Mouse (Mus musculus) left cerebral cortex, adult 6 months (tissue): ENCODE results near the gene Neurl2. TPM values are rescaled to one million over a fixed set of nuclear protein-coding genes. Genes with fewer than 3 reads are reported as not detected.

Source experiments
- long read RNA-seq, 2 experiments: library from polyadenylated mRNA; unstranded; transcript quantifications; one replicate each; pipeline ENCODE4 v2.0.0; 2019 to 2020
- polyA plus RNA-seq: library from polyadenylated mRNA; unstranded; fragments of <200 nt; fragmentation: Nextera tagmentation; gene quantifications from 2 replicates; pipeline ENCODE4 v1.2.3, GENCODE M21; 2021

Neurl2 gene
- 3.4 and 4.6 TPM in 2 replicates for polyA plus RNA-seq
- long read RNA-seq, experiment 1, partial matches to known transcripts, result 0 of 1 reads
- long read RNA-seq, experiment 1, other reads (novel, unspliced or antisense), result 0 of 1 reads
- long read RNA-seq, experiment 2, transcript Neurl2-201 (2 exons, 1,014 nt), result major isoform, 6 of 6 reads
- long read RNA-seq, experiment 2, partial matches to known transcripts, result 0 of 6 reads
- long read RNA-seq, experiment 2, other reads (novel, unspliced or antisense), result 0 of 6 reads

GRCm38 (mm10) chr2:164833314-164833959, at the start of gene Neurl2:
Gene Neurl2 (minus strand): TSS chr2:164833456.

GRCm38 (mm10) chr2:164879228-164879567, 45.9 kb upstream of the Neurl2 start, which contains the start of gene Pcif1:
Gene Pcif1 (plus strand): TSS chr2:164879304.

GRCm38 (mm10) chr2:164857101-164857821, 24.0 kb upstream of the Neurl2 start, which contains the start of gene Pltp:
Gene Pltp (minus strand): TSS chr2:164857711.

DNA sequence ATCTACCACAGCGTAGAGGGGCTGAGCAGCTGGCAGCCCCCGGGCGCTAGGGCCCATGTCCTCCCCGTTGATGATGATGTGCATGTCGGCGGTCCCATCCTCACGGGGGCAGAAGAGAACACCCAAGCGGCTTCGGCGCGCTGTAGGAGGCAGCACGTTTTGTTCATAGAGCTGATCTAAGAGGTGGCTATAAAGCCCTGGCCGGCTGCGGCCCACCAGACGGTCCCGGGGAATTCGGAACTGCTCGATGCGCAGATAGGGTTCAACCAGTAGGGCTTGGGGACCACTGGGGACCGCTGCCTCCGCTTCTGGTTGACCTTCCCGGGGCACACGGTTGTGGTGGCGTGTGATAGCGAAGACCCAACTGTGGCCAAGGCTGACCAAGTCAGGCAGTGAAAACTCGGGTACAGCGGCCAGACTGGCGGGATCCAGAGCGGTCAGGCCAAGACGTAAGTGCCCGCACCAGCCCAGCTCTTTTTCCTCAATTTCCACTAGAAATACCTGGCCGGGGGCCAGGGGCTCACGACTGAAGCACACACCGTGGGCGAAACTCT, 431 bp downstream of the Neurl2 start, which contains the start of gene Ctsa:
Gene Ctsa (plus strand): TSS at position 126 of the 554 bp plus-strand sequence.

DNA sequence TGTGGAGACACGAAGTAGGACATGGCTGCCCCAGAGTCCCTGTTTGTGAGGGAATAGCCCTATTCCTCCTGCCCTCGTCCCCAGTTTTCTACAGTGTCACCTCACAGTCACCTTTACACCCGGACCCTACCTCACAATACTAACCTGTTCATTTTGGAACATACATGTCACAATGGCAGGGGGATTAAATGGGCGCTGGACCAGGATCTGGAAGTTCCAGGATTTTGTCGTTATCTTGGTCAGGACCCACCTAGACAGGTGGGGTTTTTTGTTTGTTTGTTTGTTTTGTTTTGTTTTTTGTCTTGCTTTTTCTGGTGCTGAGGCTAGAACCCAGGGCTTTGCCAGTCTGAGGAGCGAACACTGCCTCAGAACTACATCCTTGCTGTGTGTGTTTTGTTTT, 4.8 kb downstream of the Neurl2 start, which contains the start of gene Spata25:
Gene Spata25 (minus strand): TSS at position 101 of the 400 bp plus-strand sequence.

DNA sequence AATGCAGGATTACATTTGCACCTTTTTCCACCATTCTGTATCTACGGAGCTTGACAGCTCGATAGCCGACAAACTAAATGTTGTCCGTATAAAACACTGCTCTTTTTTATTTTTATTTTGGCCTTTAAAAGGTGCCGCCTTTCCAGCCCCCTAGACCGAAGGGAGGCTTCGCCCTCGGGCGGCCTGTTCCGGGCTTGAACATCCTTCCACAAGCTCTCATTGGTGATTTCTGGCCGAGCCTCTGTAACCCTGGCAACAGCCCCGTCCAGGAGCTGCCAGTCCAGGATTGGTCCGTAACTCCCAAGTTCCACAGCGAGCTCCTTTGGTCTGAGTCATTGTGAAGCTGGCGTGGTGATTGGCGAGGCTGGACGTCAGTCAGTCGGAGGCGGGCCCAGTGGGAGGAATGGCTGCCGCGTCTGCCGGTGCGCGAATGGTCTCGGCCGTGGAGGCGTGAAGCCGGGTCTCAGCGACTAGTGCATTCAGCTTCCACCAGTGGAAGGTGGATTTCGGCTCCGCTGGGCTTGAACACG, 10.6 kb downstream of the Neurl2 start, which contains the start of gene Zswim1:
Gene Zswim1 (plus strand): TSS at position 51 of the 530 bp plus-strand sequence.

DNA sequence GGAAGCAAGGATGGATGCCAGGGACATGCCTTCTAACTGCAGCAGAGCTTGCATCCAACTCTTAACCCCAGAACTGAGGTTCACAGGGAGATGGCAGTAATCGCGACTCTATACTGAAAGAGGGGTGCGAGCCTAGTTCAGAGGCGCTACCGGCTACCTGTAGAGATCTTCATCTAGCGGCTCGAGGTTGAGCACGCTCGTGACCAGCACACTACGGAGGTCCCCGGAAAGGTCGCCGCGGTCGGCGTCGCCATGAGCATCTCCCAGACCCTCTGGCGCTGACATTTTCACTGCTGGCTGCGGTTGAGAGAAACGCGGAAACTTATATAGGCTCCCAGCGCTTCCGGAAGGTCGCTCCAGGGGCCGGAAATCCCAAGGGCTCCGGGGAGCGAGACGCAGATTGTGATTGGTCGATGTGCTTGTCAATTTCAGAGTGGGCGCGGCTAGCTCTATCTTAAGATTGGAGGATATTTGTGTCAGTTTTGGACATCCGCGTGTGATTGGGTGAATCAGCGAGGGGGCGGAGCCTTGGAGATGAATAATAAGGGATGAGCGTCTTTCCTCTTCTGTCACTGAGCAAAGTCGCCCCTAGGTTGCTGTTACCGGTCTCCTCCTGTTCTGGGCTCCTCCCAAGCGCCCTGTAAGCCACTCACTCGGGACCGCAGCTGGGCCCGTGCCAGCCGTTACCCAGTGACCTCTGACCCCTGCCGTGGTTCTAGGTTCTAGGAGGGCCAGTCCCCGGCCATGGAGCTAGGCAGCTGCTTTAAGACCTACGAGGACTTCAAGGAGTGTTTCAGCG, 28.5 kb downstream of the Neurl2 start, which contains the start of the genes Acot8 and Zswim3:
Gene Acot8 (minus strand): TSS at position 350 of the 799 bp plus-strand sequence.
Gene Zswim3 (plus strand): TSS at position 566 of the 799 bp plus-strand sequence.

GRCm38 (mm10) chr2:164785481-164786387, 47.5 kb downstream of the Neurl2 start, which contains the start of gene Snx21:
Gene Snx21 (plus strand): TSS chr2:164785823.

Other genes starting within 250 kb of the Neurl2 start
- not detected in 2 replicates for gene Wfdc6a, start 248.0 kb downstream of the Neurl2 start, polyA plus RNA-seq
- gene Eppin, start 239.9 kb downstream of the Neurl2 start, polyA plus RNA-seq, result not detected in 2 replicates
- not detected in 2 replicates for gene Wfdc6b, start 219.9 kb downstream of the Neurl2 start, polyA plus RNA-seq
- not detected in 2 replicates for gene Wfdc8, start 219.8 kb downstream of the Neurl2 start, polyA plus RNA-seq
- not detected in 2 replicates for gene Wfdc16, start 194.7 kb downstream of the Neurl2 start, polyA plus RNA-seq
- gene Wfdc10, start 177.4 kb downstream of the Neurl2 start, polyA plus RNA-seq, result not detected in 2 replicates
- not detected in 2 replicates for gene Wfdc9, start 176.9 kb downstream of the Neurl2 start, polyA plus RNA-seq
- gene Wfdc11, start 159.4 kb downstream of the Neurl2 start, polyA plus RNA-seq, result not detected in 2 replicates
- not detected in 2 replicates for gene Wfdc13, start 148.3 kb downstream of the Neurl2 start, polyA plus RNA-seq
- gene Spint4, start 135.0 kb downstream of the Neurl2 start, polyA plus RNA-seq, result not detected in 2 replicates
- not detected in 2 replicates for gene Spint5, start 118.2 kb downstream of the Neurl2 start, polyA plus RNA-seq
- 3.0 and 3.1 TPM in 2 replicates for gene Wfdc3, start 87.5 kb downstream of the Neurl2 start, polyA plus RNA-seq
- gene Dnttip1, start 87.5 kb downstream of the Neurl2 start, polyA plus RNA-seq, result 5.0 and 21.1 TPM in 2 replicates
- gene Ube2c, start 63.6 kb downstream of the Neurl2 start, polyA plus RNA-seq, result 1.3 and 1.4 TPM in 2 replicates
- 0.64 and 0.74 TPM in 2 replicates for gene Tnnc2, start 53.5 kb downstream of the Neurl2 start, polyA plus RNA-seq
- 50.8 and 62.0 TPM in 2 replicates for gene Snx21, start 47.6 kb downstream of the Neurl2 start, polyA plus RNA-seq
- gene Acot8, start 28.6 kb downstream of the Neurl2 start, polyA plus RNA-seq, result 21.4 TPM in 2 replicates
- 7.8 and 8.8 TPM in 2 replicates for gene Zswim3, start 28.4 kb downstream of the Neurl2 start, polyA plus RNA-seq
- 23.2 and 23.4 TPM in 2 replicates for gene Zswim1, start 10.8 kb downstream of the Neurl2 start, polyA plus RNA-seq
- not detected in 2 replicates for gene Spata25, start 4.9 kb downstream of the Neurl2 start, polyA plus RNA-seq
- 105 and 121 TPM in 2 replicates for gene Ctsa, start 583 bp downstream of the Neurl2 start, polyA plus RNA-seq
- gene Pltp, start 24.3 kb upstream of the Neurl2 start, polyA plus RNA-seq, result 75.3 and 129 TPM in 2 replicates
- 80.5 and 84.8 TPM in 2 replicates for gene Pcif1, start 45.8 kb upstream of the Neurl2 start, polyA plus RNA-seq
- 6.6 and 9.3 TPM in 2 replicates for gene Zfp335, start 78.3 kb upstream of the Neurl2 start, polyA plus RNA-seq
- 0.91 and 0.93 TPM in 2 replicates for gene Mmp9, start 107.3 kb upstream of the Neurl2 start, polyA plus RNA-seq
- gene Slc12a5, start 127.3 kb upstream of the Neurl2 start, polyA plus RNA-seq, result 96.8 and 132 TPM in 2 replicates
- gene Ncoa5, start 201.4 kb upstream of the Neurl2 start, polyA plus RNA-seq, result 6.1 and 14.0 TPM in 2 replicates
- 0.78 and 1.8 TPM in 2 replicates for gene Cd40, start 222.2 kb upstream of the Neurl2 start, polyA plus RNA-seq